Mouse (Mus musculus): ENCODE measurements around the gene Chat. TPM values are rescaled to one million over a fixed set of nuclear protein-coding genes. Genes with fewer than 3 reads are reported as not detected.
A peak's percentile ranks its signal among the peaks of the same experiment; 100 is the strongest.

The Chat gene
- polyA plus RNA-seq, 1 experiment from 2014 or later = not detected

- H3K27me3 ChIP-seq (ENCODE audit: low read depth, poor library complexity, severe bottlenecking) = no peaks in the 10 kb centered on the region
- no peaks in the 10 kb centered on the region for H3K4me1 ChIP-seq
- no peaks in the 10 kb centered on the region for H3K9me3 ChIP-seq (replicated peaks)
- DNase-seq (ENCODE audit: low spot score) = no peak
- WGBS = 11% methylated on average over 3 of the region's 3 CpGs
- no peak overlapping the region for H3K4me3 ChIP-seq
- no peaks in the 10 kb centered on the region for H3K36me3 ChIP-seq
- no peak overlapping the region for H3K27ac ChIP-seq
Observed at GRCm38 (mm10) chr14:32482061-32482460, 16.3 kb upstream of the Chat start.

DNA sequence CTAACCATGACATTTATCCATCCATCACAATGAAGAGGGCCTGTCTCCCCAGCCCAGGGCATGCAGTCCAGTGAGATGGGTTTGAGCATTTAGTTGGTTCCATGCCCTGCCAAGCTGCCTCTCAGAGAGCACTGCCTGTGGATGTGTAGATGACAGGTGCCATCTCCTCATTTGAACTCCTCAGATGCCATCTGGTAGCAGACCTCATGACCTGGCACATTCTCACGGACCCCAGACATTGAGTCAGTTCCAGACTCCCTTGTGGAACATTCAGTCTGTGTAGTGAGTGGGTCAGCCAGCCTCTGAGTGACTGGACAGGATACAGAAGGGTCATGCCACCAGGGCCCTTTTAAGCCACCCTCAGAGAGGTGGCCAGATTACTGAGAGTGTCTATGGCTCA lies 11.8 kb upstream of the Chat start:
- WGBS = 83% methylated on average over 1 of the region's 1 CpGs

DNA sequence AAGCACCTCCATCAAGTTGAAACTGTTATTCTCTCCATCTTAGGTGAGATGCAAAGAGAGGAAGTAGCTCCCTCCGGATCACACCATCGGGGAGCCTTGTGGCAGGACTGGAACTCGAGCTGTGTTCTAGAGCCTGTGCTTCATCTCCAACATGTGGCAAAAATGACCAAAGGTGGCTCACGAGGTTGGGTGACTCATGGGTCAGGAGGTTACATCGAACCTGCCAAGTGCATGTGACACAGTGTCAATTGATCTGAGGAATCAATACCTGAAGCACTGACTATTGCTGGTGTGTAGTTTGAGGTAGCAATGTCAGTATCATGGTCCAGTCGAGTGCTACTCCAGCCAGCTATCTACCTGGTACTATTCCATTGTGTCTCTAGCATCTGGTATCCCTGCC lies 10.8 kb upstream of the Chat start:
- Histone ChIP-seq H3K36me3 (no peaks in the 10 kb centered on the region), H3K4me1 (no peaks in the 10 kb centered on the region), H3K4me3 (no peak overlapping the region), H3K27me3 (ENCODE audit: low read depth, poor library complexity, severe bottlenecking) (no peaks in the 10 kb centered on the region), H3K27ac (no peak overlapping the region), H3K9me3 (replicated peaks) (no peaks in the 10 kb centered on the region)
- WGBS = 80% methylated on average over 6 of the region's 6 CpGs
- DNase-seq (ENCODE audit: low spot score) = no peak

More for the DNA sequence above, 11.8 kb upstream of the Chat start:
- H3K4me3 ChIP-seq = no peak overlapping the region
- no peaks in the 10 kb centered on the region for H3K4me1 ChIP-seq
- H3K27ac ChIP-seq = no peak overlapping the region
- no peaks in the 10 kb centered on the region for H3K9me3 ChIP-seq (replicated peaks)
- H3K27me3 ChIP-seq (ENCODE audit: low read depth, poor library complexity, severe bottlenecking) = no peaks in the 10 kb centered on the region
- no peaks in the 10 kb centered on the region for H3K36me3 ChIP-seq
- DNase-seq (ENCODE audit: low spot score) = no peak

DNA sequence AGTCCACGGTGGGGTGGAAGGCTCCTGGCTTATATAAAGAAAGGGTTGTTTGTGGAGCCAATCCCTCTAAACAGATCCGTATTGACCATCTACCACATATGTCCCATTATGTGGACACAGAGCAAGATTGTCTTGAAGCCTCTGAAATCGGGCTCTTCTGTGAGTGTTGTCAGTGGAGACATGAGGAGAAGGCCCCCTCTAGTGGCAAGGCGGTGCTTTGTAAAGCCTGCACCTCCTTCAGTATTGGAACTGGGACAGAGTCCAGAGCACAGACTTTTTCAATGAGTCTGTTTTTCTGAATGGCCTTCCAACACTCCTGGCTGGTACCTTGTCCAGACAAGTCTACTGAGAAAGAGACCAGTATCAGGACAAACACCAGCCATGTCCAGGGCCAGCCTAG lies 7.2 kb upstream of the Chat start:
- Histone ChIP-seq H3K36me3 (no peaks in the 10 kb centered on the region), H3K27me3 (ENCODE audit: low read depth, poor library complexity, severe bottlenecking) (peaks cover 9% of the 10 kb centered on the region; the same call in 1 of the 2 replicates), H3K9me3 (replicated peaks) (no peaks in the 10 kb centered on the region), H3K4me3 (no peak overlapping the region), H3K4me1 (no peaks in the 10 kb centered on the region), H3K27ac (no peak overlapping the region)
- DNase-seq (ENCODE audit: low spot score) = peak; percentile 57
- WGBS = 17% methylated on average over 4 of the region's 4 CpGs

DNA sequence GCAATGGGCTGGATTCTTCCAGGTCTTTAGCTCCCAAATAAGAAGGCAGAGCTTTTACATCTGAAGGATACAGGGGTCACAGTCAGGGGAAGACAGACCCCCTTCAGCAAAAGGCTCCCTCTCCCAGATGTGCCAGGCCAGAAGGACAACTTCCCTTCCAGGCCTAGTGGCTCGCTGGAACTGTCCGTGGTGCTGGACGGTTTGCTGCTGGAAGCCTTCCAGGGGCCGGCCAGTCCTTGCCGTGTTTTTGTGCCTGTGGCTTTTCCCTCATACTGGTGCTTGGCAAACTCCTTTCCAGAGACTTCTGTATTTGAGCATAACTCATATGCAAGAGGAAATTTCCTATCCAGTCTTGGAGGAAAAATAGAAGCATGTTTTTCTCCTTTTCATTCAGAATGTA lies 1.8 kb upstream of the Chat start:
- no peak overlapping the region for H3K4me3 ChIP-seq
- H3K27ac ChIP-seq = no peak overlapping the region
- H3K9me3 ChIP-seq (replicated peaks) = no peaks in the 10 kb centered on the region
- WGBS = 7% methylated on average over 5 of the region's 5 CpGs
- peaks cover 25% of the 10 kb centered on the region for H3K4me1 ChIP-seq
- DNase-seq (ENCODE audit: low spot score) = peak; percentile 85
- peaks cover 61% of the 10 kb centered on the region for H3K27me3 ChIP-seq (ENCODE audit: low read depth, poor library complexity, severe bottlenecking)
- H3K36me3 ChIP-seq = no peaks in the 10 kb centered on the region

GRCm38 (mm10) chr14:32465506-32465870 lies 301 bp downstream of the Chat start:
- peak overlapping the region; percentile 49 for H3K4me3 ChIP-seq
- 4% methylated on average over 7 of the region's 11 CpGs for WGBS
- DNase-seq (ENCODE audit: low spot score) = no peak

DNA sequence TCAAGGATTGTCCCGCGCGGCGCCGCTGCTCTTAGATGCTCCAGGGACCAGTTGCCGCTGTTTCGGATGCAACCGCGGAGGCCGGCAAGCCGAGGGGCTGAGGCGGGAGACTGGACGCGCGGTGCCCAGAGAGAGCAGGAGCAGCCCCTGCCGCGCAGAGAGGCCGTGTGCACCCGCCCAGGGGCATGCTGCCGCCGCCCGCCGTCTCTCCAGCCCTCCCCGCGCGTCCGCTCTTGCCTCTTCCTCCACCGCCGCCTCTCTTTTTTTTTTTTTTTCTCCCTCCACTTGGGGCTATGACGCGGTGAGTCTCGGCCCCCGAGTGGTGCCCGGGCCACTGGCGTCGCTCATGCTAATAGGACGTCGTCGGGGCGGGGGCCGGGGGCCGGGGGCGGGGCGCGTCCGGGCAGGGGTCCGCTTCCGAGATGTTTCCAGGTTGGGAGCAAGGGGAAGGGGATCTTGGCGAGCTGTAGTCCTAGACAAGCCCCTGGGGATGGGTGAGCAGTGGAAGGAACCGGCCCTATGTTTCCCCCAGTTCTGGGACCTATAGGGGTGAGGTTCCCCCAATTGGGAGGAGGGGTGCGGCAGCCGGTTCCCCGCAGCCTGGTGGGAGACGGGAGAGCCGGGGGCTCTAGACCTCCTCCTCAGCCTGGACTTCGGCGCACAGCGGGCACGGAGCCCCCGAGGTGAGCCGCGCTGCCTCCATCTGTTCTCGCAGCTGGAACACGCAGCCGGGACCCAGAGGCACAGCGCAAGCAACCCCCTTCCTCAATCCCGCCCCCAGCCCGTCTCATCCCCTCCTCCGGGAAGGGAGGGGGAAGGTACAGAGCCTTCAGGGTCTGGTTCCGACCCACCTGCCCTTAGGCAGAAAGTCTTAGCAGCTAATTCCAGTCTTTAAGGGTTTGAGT lies 936 bp downstream of the Chat start, which contains the start of gene Slc18a3:
Slc18a3 (minus strand) TSS at position 250 of the 905 bp plus-strand sequence.
- DNase-seq (ENCODE audit: low spot score) = peak; percentile 55
- Histone ChIP-seq H3K4me3 (peak within 1 kb of the TSS; percentile 49), H3K9me3 (replicated peaks) (no peaks in the 10 kb centered on the region), H3K27me3 (ENCODE audit: low read depth, poor library complexity, severe bottlenecking) (peaks cover 88% of the 10 kb centered on the region), H3K4me1 (peaks cover 29% of the 10 kb centered on the region), H3K27ac (no peak within 1 kb of the TSS), H3K36me3 (no peaks in the 10 kb centered on the region)
- WGBS = under 1% methylated on average over 70 of the region's 70 CpGs

More at GRCm38 (mm10) chr14:32465506-32465870, 301 bp downstream of the Chat start:
- Histone ChIP-seq H3K9me3 (replicated peaks) (no peaks in the 10 kb centered on the region), H3K27me3 (ENCODE audit: low read depth, poor library complexity, severe bottlenecking) (peaks cover 82% of the 10 kb centered on the region), H3K4me1 (peaks cover 27% of the 10 kb centered on the region), H3K36me3 (no peaks in the 10 kb centered on the region), H3K27ac (no peak overlapping the region)

DNA sequence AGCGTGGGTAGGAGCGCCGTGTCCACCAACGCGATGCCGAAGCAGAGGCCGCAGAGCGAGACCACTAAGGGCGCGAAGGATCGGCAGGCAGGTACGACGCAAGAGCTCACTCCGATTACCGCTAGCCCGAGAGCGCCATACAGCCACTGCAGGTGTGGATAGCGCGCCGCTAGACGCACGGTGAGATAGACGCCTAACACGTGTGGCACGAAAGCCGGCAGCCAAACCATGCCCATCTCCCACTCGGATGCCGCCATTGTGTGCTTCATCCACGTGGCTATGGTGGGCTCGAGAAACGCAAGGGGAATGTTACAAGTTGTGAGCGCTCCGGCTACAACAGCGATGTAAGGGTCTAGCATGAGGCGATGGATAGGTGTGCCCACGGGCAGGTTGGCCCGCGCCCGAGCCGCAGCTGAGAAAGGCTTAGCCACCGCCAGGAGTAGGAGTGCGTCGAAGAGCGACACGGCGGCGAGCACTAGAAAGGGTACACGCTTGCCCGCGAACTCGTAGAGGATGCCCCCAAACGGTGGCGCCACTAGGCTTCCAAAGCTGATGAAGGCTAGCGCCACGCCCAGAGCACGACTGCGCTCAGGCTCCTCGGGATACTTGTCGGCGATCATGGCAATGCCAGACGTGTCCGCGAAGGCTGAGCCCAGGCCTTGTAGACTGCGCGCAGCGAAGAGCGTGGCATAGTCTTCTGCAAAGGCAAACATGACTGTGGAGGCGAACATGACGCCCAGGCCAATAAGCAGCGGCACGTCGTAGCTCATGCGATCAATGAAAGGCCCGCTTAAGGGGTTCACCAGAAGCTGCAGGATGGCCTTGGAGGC lies 2.4 kb downstream of the Chat start:
- 4% methylated on average over 74 of the region's 74 CpGs for WGBS
- peak; percentile 43 for DNase-seq (ENCODE audit: low spot score)
- Histone ChIP-seq H3K4me1 (peaks cover 29% of the 10 kb centered on the region), H3K36me3 (no peaks in the 10 kb centered on the region), H3K9me3 (replicated peaks) (no peaks in the 10 kb centered on the region), H3K27me3 (ENCODE audit: low read depth, poor library complexity, severe bottlenecking) (peaks cover 98% of the 10 kb centered on the region), H3K27ac (no peak overlapping the region), H3K4me3 (peak overlapping the region; percentile 49; the same call in 1 of the 2 replicates)

- H3K27ac ChIP-seq = no peak overlapping the region
- no peak overlapping the region for H3K4me3 ChIP-seq
- peaks cover 57% of the 10 kb centered on the region for H3K27me3 ChIP-seq (ENCODE audit: low read depth, poor library complexity, severe bottlenecking)
- WGBS = 13% methylated on average over 4 of the region's 4 CpGs
- peaks cover 8% of the 10 kb centered on the region for H3K4me1 ChIP-seq
- no peaks in the 10 kb centered on the region for H3K36me3 ChIP-seq
- H3K9me3 ChIP-seq (replicated peaks) = no peaks in the 10 kb centered on the region
- DNase-seq (ENCODE audit: low spot score) = peak; percentile 21
Observed at GRCm38 (mm10) chr14:32452552-32452951, 13.2 kb downstream of the Chat start.

DNA sequence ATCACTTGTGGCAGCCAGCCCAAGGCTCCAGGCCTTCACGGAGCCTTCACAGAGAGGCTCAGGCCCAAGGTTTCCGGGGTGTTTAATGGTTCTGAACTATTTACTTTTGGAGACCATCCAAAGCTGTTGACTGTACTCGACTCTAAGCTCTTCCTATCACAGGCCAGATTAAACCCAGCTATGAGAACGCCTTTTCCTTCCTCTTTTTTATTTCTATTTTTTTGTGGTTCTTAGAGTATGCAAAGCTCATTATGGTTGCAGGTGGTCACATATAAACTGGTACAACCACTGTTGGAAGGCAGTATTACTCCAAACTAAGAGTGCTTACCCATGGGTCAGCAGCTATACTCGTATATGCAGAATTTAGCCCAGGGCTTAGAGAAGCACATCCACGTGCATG lies 18.8 kb downstream of the Chat start:
- 88% methylated on average over 6 of the region's 6 CpGs for WGBS
- no peaks in the 10 kb centered on the region; the same call in 1 of the 2 replicates for H3K4me1 ChIP-seq

GRCm38 (mm10) chr14:32443446-32443845 lies 22.3 kb downstream of the Chat start:
- DNase-seq (ENCODE audit: low spot score) = peak; percentile 25
- Histone ChIP-seq H3K4me1 (peaks cover 14% of the 10 kb centered on the region), H3K4me3 (no peak overlapping the region), H3K27me3 (ENCODE audit: low read depth, poor library complexity, severe bottlenecking) (peaks cover 9% of the 10 kb centered on the region; the same call in 1 of the 2 replicates), H3K9me3 (replicated peaks) (no peaks in the 10 kb centered on the region), H3K27ac (no peak overlapping the region), H3K36me3 (no peaks in the 10 kb centered on the region)
- WGBS = 26% methylated on average over 8 of the region's 8 CpGs

More for the DNA sequence above, 18.8 kb downstream of the Chat start:
- Histone ChIP-seq H3K36me3 (no peaks in the 10 kb centered on the region), H3K4me3 (no peak overlapping the region), H3K27ac (no peak overlapping the region), H3K9me3 (replicated peaks) (no peaks in the 10 kb centered on the region), H3K27me3 (ENCODE audit: low read depth, poor library complexity, severe bottlenecking) (peaks cover 12% of the 10 kb centered on the region; the same call in 1 of the 2 replicates)
- no peak for DNase-seq (ENCODE audit: low spot score)

- Histone ChIP-seq H3K27ac (no peak overlapping the region), H3K36me3 (no peaks in the 10 kb centered on the region), H3K4me1 (peaks cover 21% of the 10 kb centered on the region), H3K9me3 (replicated peaks) (no peaks in the 10 kb centered on the region), H3K4me3 (no peak overlapping the region), H3K27me3 (ENCODE audit: low read depth, poor library complexity, severe bottlenecking) (peaks cover 9% of the 10 kb centered on the region; the same call in 1 of the 2 replicates)
- 26% methylated on average over 3 of the region's 3 CpGs for WGBS
- no peak for DNase-seq (ENCODE audit: low spot score)
Observed at GRCm38 (mm10) chr14:32439744-32440143, 26.0 kb downstream of the Chat start.

- H3K9me3 ChIP-seq (replicated peaks) = no peaks in the 10 kb centered on the region
- no peak overlapping the region for H3K4me3 ChIP-seq
- H3K36me3 ChIP-seq = no peaks in the 10 kb centered on the region
- H3K4me1 ChIP-seq = peaks cover 21% of the 10 kb centered on the region
- DNase-seq (ENCODE audit: low spot score) = peak; percentile 28
- H3K27me3 ChIP-seq (ENCODE audit: low read depth, poor library complexity, severe bottlenecking) = peaks cover 9% of the 10 kb centered on the region; the same call in 1 of the 2 replicates
- WGBS = 67% methylated on average over 5 of the region's 5 CpGs
- no peak overlapping the region for H3K27ac ChIP-seq
Observed at GRCm38 (mm10) chr14:32439316-32439715, 26.5 kb downstream of the Chat start.
